Mouse (Mus musculus) monocyte, adult 2 months (primary cell): ENCODE measurements around the gene Eva1c.
A peak's percentile ranks its signal among the peaks of the same experiment; 100 is the strongest.

ENCODE experiments used
- DNase-seq, 2 experiments: peaks; one replicate each; pipeline ENCODE4 v3.0.0; 2022; ENCODE audit warnings: low spot score in 2 of 2, low read depth in 1 of 2

The Eva1c gene

GRCm38 (mm10) chr16:90826457-90826856, at the start of gene Eva1c:
Eva1c (plus strand) TSS chr16:90826719.
- DNase-seq: no peak

GRCm38 (mm10) chr16:90779783-90780182, 46.7 kb upstream of the Eva1c start:
- no peak for DNase-seq

- no peak for DNase-seq
These were observed 43.2 kb upstream of the Eva1c start for GRCm38 (mm10) chr16:90783302-90783701.

- no peak for DNase-seq
These were observed 41.3 kb upstream of the Eva1c start for GRCm38 (mm10) chr16:90785257-90785656.

GRCm38 (mm10) chr16:90788580-90788979, 37.9 kb upstream of the Eva1c start:
- DNase-seq: no peak

GRCm38 (mm10) chr16:90790946-90791345, 35.6 kb upstream of the Eva1c start:
- no peak for DNase-seq

- DNase-seq: no peak
These were observed 34.5 kb upstream of the Eva1c start for GRCm38 (mm10) chr16:90792066-90792465.

GRCm38 (mm10) chr16:90792500-90792899, 34.0 kb upstream of the Eva1c start:
- DNase-seq: no peak

- DNase-seq: no peak
These were observed 31.8 kb upstream of the Eva1c start for GRCm38 (mm10) chr16:90794708-90795107.

GRCm38 (mm10) chr16:90798446-90798845, 28.1 kb upstream of the Eva1c start:
- DNase-seq: no peak

- no peak for DNase-seq
These were observed 27.7 kb upstream of the Eva1c start for GRCm38 (mm10) chr16:90798848-90799247.

GRCm38 (mm10) chr16:90799840-90800239, 26.7 kb upstream of the Eva1c start:
- no peak for DNase-seq

GRCm38 (mm10) chr16:90801251-90801650, 25.3 kb upstream of the Eva1c start:
- no peak for DNase-seq

GRCm38 (mm10) chr16:90801928-90802327, 24.6 kb upstream of the Eva1c start:
- DNase-seq: no peak

- no peak for DNase-seq
These were observed 22.1 kb upstream of the Eva1c start for GRCm38 (mm10) chr16:90804466-90804865.

GRCm38 (mm10) chr16:90809975-90810715, 16.4 kb upstream of the Eva1c start, which contains the start of gene Urb1:
Urb1 (minus strand) TSS chr16:90810413.
- peak; percentile 94 to 97 for DNase-seq

- DNase-seq: no peak
These were observed 15.7 kb upstream of the Eva1c start for GRCm38 (mm10) chr16:90810716-90811256.

- DNase-seq: no peak
These were observed 14.4 kb upstream of the Eva1c start for GRCm38 (mm10) chr16:90812086-90812485.

- no peak for DNase-seq
These were observed 6.2 kb upstream of the Eva1c start for GRCm38 (mm10) chr16:90820326-90820725.

GRCm38 (mm10) chr16:90821046-90821697, 5.3 kb upstream of the Eva1c start:
- DNase-seq: no peak

- DNase-seq: no peak
These were observed 4.1 kb upstream of the Eva1c start for GRCm38 (mm10) chr16:90822284-90822935.

GRCm38 (mm10) chr16:90822981-90823380, 3.5 kb upstream of the Eva1c start:
- DNase-seq: no peak
